Mouse (Mus musculus) liver, embryonic 13.5 days (tissue): ENCODE results near the gene Myo9a. TPM values are rescaled to one million over a fixed set of nuclear protein-coding genes. Genes with fewer than 3 reads are reported as not detected.
A peak's percentile ranks its signal among the peaks of the same experiment; 100 is the strongest.

Experiments
- ATAC-seq: fragments of 200-750 bp; cut with Nextera tagmentation; 2 replicates; pipeline ENCODE4 v1.8.0; 2017; ENCODE audit warnings: low read depth, mild to moderate bottlenecking, moderate number of reproducible peaks, moderate library complexity
- DNase-seq: peaks from one replicate; pipeline ENCODE4 v3.0.0; 2022
- H3K27ac ChIP-seq: fragments of 300-500 bp; sonication (generic); 2 replicates; pipeline ENCODE4 v1.5.1; 2015; ENCODE audit warnings: moderate library complexity, mild to moderate bottlenecking, inconsistent platforms
- H3K27me3 ChIP-seq: fragments of 300-500 bp; sonication (generic); 2 replicates; pipeline ENCODE4 v1.6.1; 2015; ENCODE audit warnings: mild to moderate bottlenecking, inconsistent platforms
- H3K36me3 ChIP-seq: fragments of 300-500 bp; sonication (generic); 2 replicates; pipeline ENCODE4 v1.6.1; 2015; ENCODE audit warnings: mild to moderate bottlenecking, inconsistent platforms
- H3K4me1 ChIP-seq: fragments of 300-500 bp; sonication (generic); replicated peaks from 2 replicates; pipeline ENCODE4 v1.6.1; 2015; ENCODE audit warnings: inconsistent platforms
- H3K4me2 ChIP-seq: fragments of 300-500 bp; sonication (generic); 2 replicates; pipeline ENCODE4 v1.6.1; 2015; ENCODE audit warnings: inconsistent platforms, mild to moderate bottlenecking, moderate library complexity
- H3K4me3 ChIP-seq: fragments of 300-500 bp; sonication (generic); replicated peaks from 2 replicates; pipeline ENCODE4 v1.5.1; 2015; ENCODE audit warnings: mild to moderate bottlenecking, inconsistent platforms
- H3K9ac ChIP-seq: fragments of 300-500 bp; sonication (generic); 2 replicates; pipeline ENCODE4 v1.6.1; 2015; ENCODE audit warnings: mild to moderate bottlenecking, inconsistent platforms
- H3K9me3 ChIP-seq: fragments of 300-500 bp; sonication (generic); replicated peaks from 2 replicates; pipeline ENCODE4 v1.6.1; 2016; ENCODE audit warnings: inconsistent platforms
- WGBS: fragments of 180-500 bp; shearing (Covaris S2); methylation state at CpG from one replicate; pipeline ENCODE4 v1.1.7; 2015; ENCODE audit not compliant: insufficient replicate concordance; 5-methylcytosine and 5-hydroxymethylcytosine counted together
- polyA plus RNA-seq: library from polyadenylated mRNA; unstranded; fragments of >200 nt; fragmentation: Nextera tagmentation; extraction: Ambion mirVana; gene quantifications from 2 replicates; pipeline ENCODE4 v1.2.1, GENCODE M21; 2015

Myo9a gene
- polyA plus RNA-seq, 1 experiment from 2014 or later, result 2.5 TPM

GRCm38 (mm10) chr9:59964367-59964766 lies 213.7 kb downstream of the Myo9a start:
- DNase-seq (no peak), ATAC-seq (no peak)
- Histone ChIP-seq H3K9ac (no peak overlapping the region), H3K4me1 (no peaks in the 10 kb centered on the region), H3K9me3 (no peaks in the 10 kb centered on the region), H3K27me3 (no peaks in the 10 kb centered on the region; the same call in 1 of the 2 replicates), H3K4me3 (no peak overlapping the region), H3K27ac (no peak overlapping the region), H3K4me2 (no peak overlapping the region), H3K36me3 (no peaks in the 10 kb centered on the region)
- WGBS, result 64% methylated on average over 3 of the region's 3 CpGs

GRCm38 (mm10) chr9:59965046-59965445 lies 214.3 kb downstream of the Myo9a start:
- WGBS, result 56% methylated on average over 10 of the region's 10 CpGs
- DNase-seq, result no peak
- no peaks in the 10 kb centered on the region; the same call in 1 of the 2 replicates for H3K27me3 ChIP-seq
- no peak overlapping the region for H3K9ac ChIP-seq
- no peak overlapping the region for H3K4me3 ChIP-seq
- no peaks in the 10 kb centered on the region for H3K9me3 ChIP-seq
- H3K4me2 ChIP-seq, result no peak overlapping the region
- no peak overlapping the region for H3K27ac ChIP-seq
- H3K36me3 ChIP-seq, result no peaks in the 10 kb centered on the region
- no peak for ATAC-seq
- H3K4me1 ChIP-seq, result no peaks in the 10 kb centered on the region

- DNase-seq, result peak; percentile 6
- H3K27me3 ChIP-seq, result no peaks in the 10 kb centered on the region; the same call in 1 of the 2 replicates
- ATAC-seq, result no peak
These were observed 218.7 kb downstream of the Myo9a start for GRCm38 (mm10) chr9:59969383-59969782.

GRCm38 (mm10) chr9:59971263-59971662 lies 220.6 kb downstream of the Myo9a start:
- Histone ChIP-seq H3K27me3 (no peaks in the 10 kb centered on the region), H3K27ac (no peak overlapping the region), H3K9me3 (no peaks in the 10 kb centered on the region), H3K4me3 (no peak overlapping the region), H3K4me2 (no peak overlapping the region), H3K9ac (no peak overlapping the region), H3K4me1 (no peaks in the 10 kb centered on the region), H3K36me3 (no peaks in the 10 kb centered on the region)
- ATAC-seq, result no peak
- WGBS, result 57% methylated on average over 4 of the region's 4 CpGs
- no peak for DNase-seq

More at GRCm38 (mm10) chr9:59969383-59969782, 218.7 kb downstream of the Myo9a start:
- Histone ChIP-seq H3K36me3 (no peaks in the 10 kb centered on the region), H3K27ac (no peak overlapping the region), H3K9me3 (no peaks in the 10 kb centered on the region), H3K4me3 (no peak overlapping the region), H3K4me1 (no peaks in the 10 kb centered on the region), H3K9ac (no peak overlapping the region), H3K4me2 (no peak overlapping the region)
- 20% methylated on average over 6 of the region's 6 CpGs for WGBS

Other genes starting within 250 kb of the Myo9a start
- 32.1 and 32.5 TPM in 2 replicates for gene Hexa, start 211.4 kb upstream of the Myo9a start, polyA plus RNA-seq
- gene Tmem202, start 211.0 kb upstream of the Myo9a start, polyA plus RNA-seq, result 0.16 TPM in 1 of 2 replicates, not detected in the other
- gene Celf6, start 173.0 kb upstream of the Myo9a start, polyA plus RNA-seq, result 0.12 TPM in 1 of 2 replicates, not detected in the other
- 3.7 and 3.9 TPM in 2 replicates for gene Parp6, start 133.6 kb upstream of the Myo9a start, polyA plus RNA-seq
- gene Pkm, start 94.5 kb upstream of the Myo9a start, polyA plus RNA-seq, result 229 and 232 TPM in 2 replicates
- 0.05 TPM in 1 of 2 replicates, not detected in the other for gene Gramd2, start 70.8 kb upstream of the Myo9a start, polyA plus RNA-seq
- 4.4 and 4.7 TPM in 2 replicates for gene Senp8, start 186 bp upstream of the Myo9a start, polyA plus RNA-seq
- gene Nr2e3, start 209.8 kb downstream of the Myo9a start, polyA plus RNA-seq, result not detected in 2 replicates